Mouse (Mus musculus) thymus, adult 2 months (tissue): ENCODE results near the gene Olfr159.

ENCODE experiments used
- CTCF ChIP-seq: fragments of 200-500 bp; IDR thresholded peaks from 2 replicates; pipeline ENCODE4 v1.5.1; 2012; ENCODE audit warnings: mild to moderate bottlenecking, control low read depth, low read length, moderate library complexity, borderline replicate concordance; ENCODE audit not compliant: control insufficient read depth, poor library complexity, insufficient read depth; ENCODE audit errors: extremely low read depth
- POLR2A ChIP-seq: fragments of 200-500 bp; IDR thresholded peaks from 2 replicates; pipeline ENCODE4 v1.6.1; 2012; ENCODE audit warnings: mild to moderate bottlenecking, low read length, control low read depth, moderate library complexity; ENCODE audit not compliant: control insufficient read depth, poor library complexity, insufficient read depth; ENCODE audit errors: extremely low read depth

DNA sequence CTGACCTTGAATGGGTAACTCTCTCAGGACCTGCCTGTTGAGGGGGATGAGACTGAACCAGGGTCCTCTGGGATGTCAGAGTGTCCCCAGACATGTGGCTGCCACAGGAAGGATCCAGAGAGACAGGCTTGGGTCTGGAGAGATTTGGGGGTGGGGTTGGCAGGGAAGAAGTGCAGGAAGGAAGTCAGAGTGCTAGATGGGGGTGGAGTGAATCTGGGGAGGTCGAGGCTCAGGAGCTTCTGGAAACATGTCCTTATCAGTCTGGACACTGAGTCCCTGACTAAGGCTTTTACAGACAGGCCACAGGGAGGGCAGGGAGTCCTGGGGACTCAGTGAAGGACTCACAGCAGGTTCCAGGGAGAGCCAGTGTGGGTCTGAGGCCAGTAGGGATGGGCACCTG, 38.6 kb downstream of the Olfr159 start:
- no peak for TF ChIP-seq CTCF
- TF ChIP-seq POLR2A, result no peak
